Mouse (Mus musculus): ENCODE results near the gene Fam118a. TPM values are rescaled to one million over a fixed set of nuclear protein-coding genes. Genes with fewer than 3 reads are reported as not detected.
A peak's percentile ranks its signal among the peaks of the same experiment; 100 is the strongest.
"Not testable (repeated sequence)": the region's sequence is repeated elsewhere in the genome, so short reads cannot be mapped to it uniquely, and the experiment has no call there.

Fam118a gene
- 30.1 and 30.8 TPM in 2 replicates for polyA plus RNA-seq (2015; fragmentation: Nextera tagmentation; extraction: Ambion mirVana)

DNA sequence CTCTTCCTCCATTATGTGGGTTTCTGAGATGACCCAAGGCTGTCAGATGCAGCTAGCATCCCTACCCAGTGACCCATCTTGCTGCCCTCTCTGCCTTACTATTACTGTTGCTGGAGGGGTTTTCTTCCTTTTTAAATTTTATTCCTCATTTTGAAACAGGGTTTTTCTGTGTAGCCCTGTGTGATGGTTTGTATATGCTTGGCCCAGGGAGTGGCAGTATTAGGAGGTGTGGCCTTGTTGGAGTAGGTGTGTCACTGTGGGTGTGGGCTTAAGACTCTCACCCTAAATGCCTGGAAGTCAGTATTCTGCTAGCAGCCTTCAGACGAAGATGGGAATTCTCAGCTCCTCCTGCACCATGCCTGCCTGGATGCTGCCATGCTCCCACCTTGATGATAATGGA, at the start of gene Fam118a:
Fam118a (plus strand) TSS at position 301 of the 400 bp plus-strand sequence.
- H3K4me3 ChIP-seq; H3K9ac ChIP-seq; ATAC-seq (ENCODE audit: low FRiP score, low read depth); H3K9me3 ChIP-seq; H3K36me3 ChIP-seq; H3K4me1 ChIP-seq (replicated peaks); H3K27ac ChIP-seq (replicated peaks); H3K27me3 ChIP-seq; H3K4me2 ChIP-seq: not testable (repeated sequence)
- 56% methylated on average over 1 of the region's 1 CpGs for WGBS

DNA sequence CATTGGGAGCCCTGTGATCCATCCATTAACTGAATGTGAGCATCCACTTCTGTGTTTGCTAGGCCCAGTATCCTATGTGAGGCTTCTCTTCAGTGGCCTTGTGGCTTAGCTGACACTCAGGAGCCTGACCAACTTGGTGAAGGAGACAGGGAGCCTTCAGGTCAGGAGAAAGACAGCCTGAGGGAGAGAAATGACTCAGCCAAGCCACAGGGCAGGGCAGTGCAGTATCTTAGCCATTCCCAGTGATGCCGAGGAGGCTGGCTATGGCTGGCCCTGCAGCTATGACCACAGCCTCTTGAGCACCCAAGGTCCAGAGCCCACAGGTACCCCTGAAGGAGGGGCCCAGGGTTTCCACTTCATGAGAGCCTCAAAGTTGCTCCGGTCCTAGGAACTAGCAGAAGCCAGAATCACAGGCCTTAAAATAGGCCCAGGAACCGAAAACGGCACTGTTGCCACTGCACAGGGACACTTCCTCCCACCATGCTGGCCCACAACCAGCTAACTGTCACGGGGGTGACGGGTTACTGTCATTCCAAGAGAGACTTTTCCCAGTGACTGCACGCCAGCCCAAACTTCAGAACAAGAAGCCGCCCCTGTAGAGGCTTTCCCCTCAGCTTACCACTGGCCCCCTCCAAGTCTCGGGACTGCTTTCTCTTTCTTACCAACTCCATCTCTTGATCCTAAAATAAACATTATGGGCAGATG, 47.0 kb upstream of the Fam118a start:
- no peak for ATAC-seq (ENCODE audit: low FRiP score, low read depth)
- H3K4me3 ChIP-seq = no peak overlapping the region

DNA sequence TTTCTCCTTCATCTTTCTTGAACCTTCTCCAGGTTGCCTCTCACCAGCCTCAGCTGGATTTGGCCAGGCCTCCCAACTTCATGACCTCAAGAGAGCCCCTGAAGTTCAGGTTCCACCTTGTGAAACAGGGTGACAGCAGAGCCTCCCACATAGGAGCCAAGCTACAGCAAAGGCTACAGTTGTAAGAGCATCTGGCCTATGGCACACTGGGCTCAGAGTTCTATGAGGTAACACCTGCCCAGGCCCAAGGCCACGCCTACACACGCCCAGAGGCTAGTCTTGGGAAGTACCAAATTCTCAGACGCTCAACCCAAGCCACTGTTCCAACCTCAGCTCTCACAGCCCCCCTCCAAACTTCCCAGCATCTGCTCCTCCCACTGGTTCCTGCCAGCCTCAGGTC, 45.9 kb upstream of the Fam118a start:
- H3K27ac ChIP-seq (replicated peaks) = no peak overlapping the region
- H3K9me3 ChIP-seq = no peaks in the 10 kb centered on the region
- peaks cover 45% of the 10 kb centered on the region for H3K4me1 ChIP-seq (replicated peaks)
- no peak overlapping the region for H3K4me2 ChIP-seq
- 85% methylated on average over 3 of the region's 3 CpGs for WGBS
- no peaks in the 10 kb centered on the region for H3K36me3 ChIP-seq
- H3K27me3 ChIP-seq = no peaks in the 10 kb centered on the region
- no peak for ATAC-seq (ENCODE audit: low FRiP score, low read depth)
- no peak overlapping the region for H3K4me3 ChIP-seq
- no peak overlapping the region for H3K9ac ChIP-seq

More for the DNA sequence above, 47.0 kb upstream of the Fam118a start:
- Histone ChIP-seq H3K9me3 (no peaks in the 10 kb centered on the region), H3K27me3 (no peaks in the 10 kb centered on the region), H3K27ac (replicated peaks) (no peak overlapping the region), H3K9ac (no peak overlapping the region), H3K4me1 (replicated peaks) (peaks cover 48% of the 10 kb centered on the region), H3K36me3 (no peaks in the 10 kb centered on the region), H3K4me2 (no peak overlapping the region)
- 87% methylated on average over 9 of the region's 9 CpGs for WGBS

DNA sequence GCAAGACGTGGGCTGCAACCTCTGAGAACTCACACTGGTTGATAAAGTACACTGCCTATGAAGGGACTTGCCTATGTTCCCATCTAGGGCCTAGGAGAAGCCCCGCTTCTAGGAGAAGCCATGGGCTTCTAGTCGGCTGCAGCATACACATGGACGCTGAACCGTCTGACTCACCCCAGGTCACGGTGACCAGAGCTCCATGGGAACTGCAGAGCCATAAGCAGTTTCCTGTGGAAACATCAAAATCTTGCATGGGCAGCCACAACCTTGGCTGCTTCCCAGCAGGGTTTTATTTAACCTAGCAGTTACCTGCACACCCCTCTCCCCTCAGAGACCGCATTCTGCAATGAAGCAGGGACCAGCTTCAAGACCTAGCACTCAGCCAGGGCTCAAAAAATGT, 45.0 kb upstream of the Fam118a start:
- H3K4me1 ChIP-seq (replicated peaks) = peaks cover 53% of the 10 kb centered on the region
- no peaks in the 10 kb centered on the region for H3K9me3 ChIP-seq
- H3K4me3 ChIP-seq = no peak overlapping the region
- ATAC-seq (ENCODE audit: low FRiP score, low read depth) = no peak
- no peak overlapping the region for H3K4me2 ChIP-seq
- H3K36me3 ChIP-seq = no peaks in the 10 kb centered on the region
- WGBS = 82% methylated on average over 7 of the region's 7 CpGs
- no peak overlapping the region for H3K9ac ChIP-seq
- H3K27me3 ChIP-seq = no peaks in the 10 kb centered on the region
- H3K27ac ChIP-seq (replicated peaks) = no peak overlapping the region

DNA sequence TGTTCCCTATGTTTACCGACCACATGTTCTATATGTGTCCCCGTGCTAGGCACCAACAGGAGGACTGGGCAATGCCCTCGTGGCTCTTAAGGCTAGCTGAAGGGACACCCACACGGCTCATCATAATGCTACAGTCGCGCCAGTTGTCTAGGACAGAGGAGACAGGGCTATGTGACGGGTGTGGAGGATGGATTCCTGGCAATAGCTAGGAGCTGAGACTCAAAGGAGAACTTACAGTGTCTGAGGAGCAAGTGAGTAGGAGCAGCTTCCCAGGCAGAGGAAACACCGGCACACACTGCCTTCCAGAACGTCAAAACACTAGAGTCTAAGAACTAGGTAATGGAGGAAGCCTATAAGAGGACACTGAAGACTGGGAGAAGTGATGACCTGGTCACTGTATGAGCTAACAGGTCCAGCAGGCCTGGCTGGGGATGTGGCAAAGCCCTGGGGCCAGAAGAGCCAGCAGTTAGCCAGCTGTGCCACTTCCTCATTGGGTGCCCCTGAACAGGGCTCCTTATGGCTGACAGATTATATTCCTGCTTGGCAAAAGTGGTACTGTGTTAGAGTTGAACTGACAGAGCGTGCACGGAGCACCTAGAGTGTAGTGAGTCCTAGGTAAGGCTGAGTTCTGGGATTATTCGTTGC, 43.1 kb upstream of the Fam118a start:
- no peaks in the 10 kb centered on the region for H3K27me3 ChIP-seq
- peak overlapping the region; percentile 93 for H3K4me3 ChIP-seq
- H3K9me3 ChIP-seq = no peaks in the 10 kb centered on the region
- ATAC-seq (ENCODE audit: low FRiP score, low read depth) = no peak
- peak overlapping the region; percentile 78 for H3K4me2 ChIP-seq
- WGBS = 82% methylated on average over 12 of the region's 12 CpGs
- peaks cover 54% of the 10 kb centered on the region for H3K4me1 ChIP-seq (replicated peaks)
- no peak overlapping the region for H3K27ac ChIP-seq (replicated peaks)
- no peaks in the 10 kb centered on the region for H3K36me3 ChIP-seq
- H3K9ac ChIP-seq = no peak overlapping the region

DNA sequence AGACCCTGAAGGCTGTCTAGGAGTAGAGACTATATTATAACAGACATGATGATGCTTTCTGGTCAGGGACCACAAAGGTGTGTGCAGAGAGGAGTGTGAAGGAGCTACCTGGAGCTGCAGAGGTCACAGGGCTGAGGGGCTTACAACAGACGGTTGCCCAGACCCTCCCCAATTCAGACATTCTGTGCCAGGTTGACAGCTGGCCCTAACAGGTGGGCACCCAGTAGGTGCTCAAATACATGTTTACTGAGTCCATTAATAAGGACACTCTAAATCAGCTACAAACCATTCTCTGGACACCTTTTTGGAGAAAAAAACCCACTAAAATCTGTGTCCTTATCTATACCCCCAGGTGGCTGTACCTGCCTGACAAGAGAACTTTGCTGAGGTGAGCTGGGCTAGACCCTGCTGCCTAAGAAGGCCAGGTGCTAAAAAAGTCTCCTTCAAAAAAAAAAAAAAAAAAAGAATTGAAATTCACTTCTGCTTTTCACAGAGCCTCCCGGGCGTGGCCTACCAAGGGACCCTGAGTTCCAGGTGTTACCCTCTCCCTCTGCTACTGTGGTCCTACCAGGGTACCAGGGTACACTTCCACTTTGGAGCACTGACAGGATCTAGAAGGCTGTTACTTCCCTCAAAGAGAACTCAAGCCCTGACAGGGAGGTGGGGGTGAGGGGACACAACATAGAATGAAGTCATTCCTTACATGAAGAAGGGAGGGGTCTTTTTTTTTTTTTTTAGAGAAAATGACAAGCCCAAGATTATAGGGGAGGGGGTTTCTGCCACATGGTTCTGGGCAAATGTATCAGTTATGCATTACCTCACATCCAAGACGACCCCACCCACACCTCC, 42.4 kb upstream of the Fam118a start:
- no peaks in the 10 kb centered on the region for H3K9me3 ChIP-seq
- no peak for ATAC-seq (ENCODE audit: low FRiP score, low read depth)
- H3K4me2 ChIP-seq = peak overlapping the region; percentile 78
- no peaks in the 10 kb centered on the region for H3K36me3 ChIP-seq
- peak overlapping the region; percentile 94 for H3K9ac ChIP-seq
- H3K4me1 ChIP-seq (replicated peaks) = peaks cover 54% of the 10 kb centered on the region
- WGBS = 63% methylated on average over 4 of the region's 4 CpGs
- H3K27ac ChIP-seq (replicated peaks) = no peak overlapping the region
- no peaks in the 10 kb centered on the region for H3K27me3 ChIP-seq
- H3K4me3 ChIP-seq = peak overlapping the region; percentile 93

DNA sequence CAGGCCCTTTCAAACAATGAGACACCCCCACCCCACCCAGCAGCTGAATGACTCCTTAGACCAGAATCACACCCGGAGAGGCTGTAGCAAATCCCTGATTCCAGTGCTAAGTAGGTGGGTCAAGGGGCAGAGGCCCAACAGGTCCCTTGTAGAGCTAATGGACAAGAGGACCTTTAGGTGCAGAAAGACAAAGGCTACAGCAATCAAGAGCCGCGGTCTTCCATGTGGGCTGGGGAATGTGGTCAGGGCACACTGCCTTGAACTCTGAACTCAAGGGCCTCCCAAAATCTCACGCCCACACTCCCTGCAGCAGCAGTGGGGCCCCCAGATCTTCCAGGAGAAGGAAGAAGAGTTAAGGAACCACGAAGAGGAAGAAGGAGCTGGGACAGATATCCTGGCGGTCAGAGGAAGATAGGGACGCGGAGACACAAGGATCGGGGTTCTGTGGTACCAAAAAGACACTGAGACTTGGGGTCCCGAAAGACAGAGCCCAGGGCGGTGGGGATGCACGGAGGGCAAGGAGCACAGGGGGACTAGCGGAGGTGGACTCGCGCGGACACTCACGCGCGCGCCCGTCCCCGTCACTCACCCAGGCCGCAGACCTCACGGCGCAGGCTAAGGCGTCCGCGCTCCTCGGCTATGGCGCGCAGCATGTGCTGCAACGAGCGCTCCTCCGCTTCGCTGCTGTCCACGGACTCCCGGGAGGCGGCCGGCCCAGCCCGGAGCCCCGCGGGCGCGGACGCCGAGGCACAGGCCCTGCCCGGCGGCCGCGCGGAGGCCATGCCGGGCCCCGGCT, 41.5 kb upstream of the Fam118a start:
- H3K36me3 ChIP-seq = no peaks in the 10 kb centered on the region
- H3K9me3 ChIP-seq = no peaks in the 10 kb centered on the region
- peak overlapping the region; percentile 94 for H3K9ac ChIP-seq
- peak overlapping the region; percentile 78 for H3K27ac ChIP-seq (replicated peaks)
- H3K4me1 ChIP-seq (replicated peaks) = peaks cover 51% of the 10 kb centered on the region
- peak overlapping the region; percentile 93 for H3K4me3 ChIP-seq
- ATAC-seq (ENCODE audit: low FRiP score, low read depth) = peak; percentile 62
- WGBS = 0% methylated on average over 42 of the region's 53 CpGs
- no peaks in the 10 kb centered on the region for H3K27me3 ChIP-seq
- peak overlapping the region; percentile 78 for H3K4me2 ChIP-seq

DNA sequence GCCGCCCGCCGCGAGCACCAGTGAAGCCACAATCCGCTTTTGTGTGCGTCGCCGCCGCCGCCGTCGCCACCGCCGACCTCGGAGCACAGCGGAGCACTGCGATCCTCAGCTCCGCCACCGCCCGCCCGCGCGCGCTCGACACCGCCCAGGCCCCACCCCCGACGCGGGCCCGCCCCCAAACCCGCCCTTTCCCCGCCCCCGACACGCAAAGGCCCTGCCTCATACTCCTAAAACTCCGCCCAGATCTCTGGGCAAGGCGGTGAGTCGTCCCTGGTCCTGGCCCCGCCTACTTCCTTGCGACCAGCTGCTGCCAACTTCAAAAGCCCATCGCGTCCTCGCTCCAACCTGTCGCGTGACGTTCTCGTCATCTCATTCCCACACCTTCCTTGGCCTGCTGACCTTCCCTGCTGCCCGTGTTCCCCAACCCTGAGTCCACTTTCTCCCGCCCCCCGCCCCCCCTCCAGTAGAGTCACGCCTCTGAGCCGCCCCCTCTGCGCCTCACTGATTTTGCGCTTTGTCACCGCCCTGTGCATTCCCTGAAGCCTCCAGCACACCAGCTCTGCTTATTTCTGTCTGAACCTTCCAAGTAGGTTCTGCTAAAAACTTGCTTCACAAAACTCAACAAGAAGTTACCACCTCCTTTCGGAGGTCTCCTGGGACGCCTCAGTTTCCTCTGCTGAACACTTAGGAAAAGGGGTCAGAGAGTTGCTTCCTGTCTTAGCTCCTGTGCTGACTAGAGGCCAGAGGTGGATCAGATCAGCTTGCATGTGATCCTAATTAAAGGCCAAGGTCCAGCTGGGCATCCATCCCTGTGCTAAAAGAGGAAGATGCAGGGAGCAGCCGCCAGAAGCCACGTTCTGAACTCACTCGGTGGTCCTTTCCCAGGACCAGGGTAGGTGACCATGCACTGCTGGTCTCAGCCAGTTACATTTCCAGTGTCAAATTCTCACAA, 40.6 kb upstream of the Fam118a start, which contains the start of gene 5031439G07Rik:
5031439G07Rik (minus strand) TSS at position 678 of the 952 bp plus-strand sequence.
- peak; percentile 90 for ATAC-seq (ENCODE audit: low FRiP score, low read depth)
- Histone ChIP-seq H3K4me3 (peak within 1 kb of the TSS; percentile 93), H3K9ac (peak within 1 kb of the TSS; percentile 94), H3K27me3 (no peaks in the 10 kb centered on the region), H3K4me2 (peak within 1 kb of the TSS; percentile 78), H3K36me3 (no peaks in the 10 kb centered on the region), H3K4me1 (replicated peaks) (peaks cover 46% of the 10 kb centered on the region), H3K27ac (replicated peaks) (peak within 1 kb of the TSS; percentile 78), H3K9me3 (no peaks in the 10 kb centered on the region)
- 2% methylated on average over 51 of the region's 59 CpGs for WGBS

DNA sequence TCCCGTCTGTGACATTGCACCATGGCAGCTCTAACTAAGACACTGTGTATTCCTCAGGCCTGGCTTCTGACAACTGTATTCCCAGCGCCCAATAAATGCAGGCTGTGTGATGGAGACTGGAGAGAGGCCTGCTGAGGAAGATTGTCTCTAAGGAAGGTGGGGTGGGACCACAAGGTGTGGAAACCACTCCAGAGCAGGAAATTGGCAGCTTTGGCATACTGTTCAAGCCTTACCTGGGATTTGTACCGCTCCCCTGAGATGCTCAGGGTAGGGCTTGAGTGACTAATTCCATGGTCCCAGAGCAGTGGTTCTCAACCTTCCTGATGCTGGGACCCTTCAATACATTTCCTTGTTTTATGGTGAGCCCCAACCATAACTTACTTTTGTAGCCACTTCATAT, 39.6 kb upstream of the Fam118a start:
- no peaks in the 10 kb centered on the region for H3K9me3 ChIP-seq
- 78% methylated on average over 3 of the region's 3 CpGs for WGBS
- H3K27ac ChIP-seq (replicated peaks) = no peak overlapping the region
- no peaks in the 10 kb centered on the region for H3K36me3 ChIP-seq
- H3K9ac ChIP-seq = no peak overlapping the region
- H3K4me3 ChIP-seq = no peak overlapping the region
- no peak for ATAC-seq (ENCODE audit: low FRiP score, low read depth)
- no peak overlapping the region for H3K4me2 ChIP-seq
- no peaks in the 10 kb centered on the region for H3K27me3 ChIP-seq
- peaks cover 36% of the 10 kb centered on the region for H3K4me1 ChIP-seq (replicated peaks)

DNA sequence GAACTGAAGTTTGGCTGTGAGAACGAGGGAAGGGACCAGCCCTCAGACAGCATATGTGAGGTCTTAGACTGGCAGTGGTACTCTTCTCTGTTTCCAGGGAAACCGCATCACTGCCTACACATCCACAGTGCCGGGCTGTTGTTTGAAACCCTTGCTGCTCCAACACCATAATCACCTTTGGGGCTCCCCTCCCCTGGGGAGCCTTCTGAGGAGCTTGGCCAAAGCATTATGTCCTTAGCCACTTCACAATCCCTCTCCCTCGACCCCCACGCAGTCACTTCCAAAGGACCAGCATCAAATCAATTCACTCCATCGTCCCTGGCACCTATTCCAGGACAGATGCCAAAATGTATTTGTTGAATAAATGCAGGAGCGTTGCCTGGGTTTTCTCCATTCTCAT, 39.0 kb upstream of the Fam118a start:
- Histone ChIP-seq H3K4me1 (replicated peaks) (peaks cover 35% of the 10 kb centered on the region), H3K9ac (no peak overlapping the region), H3K9me3 (no peaks in the 10 kb centered on the region), H3K27ac (replicated peaks) (no peak overlapping the region), H3K27me3 (no peaks in the 10 kb centered on the region), H3K36me3 (no peaks in the 10 kb centered on the region), H3K4me2 (no peak overlapping the region), H3K4me3 (no peak overlapping the region)
- no peak for ATAC-seq (ENCODE audit: low FRiP score, low read depth)
- WGBS = 41% methylated on average over 7 of the region's 7 CpGs

Measured in hindbrain, embryonic 15.5 days (tissue).